Mouse (Mus musculus) lung, adult 2 months (tissue): ENCODE data around the gene 4933414I15Rik. TPM values are rescaled to one million over a fixed set of nuclear protein-coding genes. Genes with fewer than 3 reads are reported as not detected.

ENCODE experiments used
- DNase-seq: peaks from one replicate; pipeline ENCODE4 v3.0.0; 2022
- H3K4me1 ChIP-seq: fragments of 200-500 bp; 2 replicates; pipeline ENCODE4 v1.6.1; 2011; ENCODE audit warnings: low read length; ENCODE audit not compliant: control insufficient read depth, insufficient read depth
- H3K4me3 ChIP-seq: fragments of 200-500 bp; replicated peaks from 2 replicates; pipeline ENCODE3; 2011; ENCODE audit warnings: low read depth, mild to moderate bottlenecking, control low read depth, low read length; ENCODE audit errors: extremely low read depth
- CTCF ChIP-seq: fragments of 200-500 bp; IDR thresholded peaks from 2 replicates; pipeline ENCODE4 v1.5.1; 2011; ENCODE audit warnings: mild to moderate bottlenecking, low read length, control low read depth; ENCODE audit not compliant: insufficient read depth
- POLR2A ChIP-seq: fragments of 200-500 bp; IDR thresholded peaks from 2 replicates; pipeline ENCODE4 v1.6.1; 2011; ENCODE audit warnings: low read depth, mild to moderate bottlenecking, control low read depth, low read length, borderline replicate concordance; ENCODE audit errors: extremely low read depth
- WGBS: fragments of 180-500 bp; shearing (Covaris S2); methylation state at CpG from one replicate; pipeline ENCODE4 v1.1.7; 2018; 5-methylcytosine and 5-hydroxymethylcytosine counted together
- polyA plus RNA-seq: library from polyadenylated mRNA; depleted of rRNA; stranded (reverse); fragments of >200 nt; gene quantifications from 2 replicates; pipeline ENCODE4 v1.2.3, GENCODE M21; 2012; rRNA removed

The 4933414I15Rik gene
- polyA plus RNA-seq, 1 experiment: not detected

GRCm38 (mm10) chr11:50931451-50931866 is 12.1 kb downstream of the 4933414I15Rik start, which contains the start of gene Zfp354b:
Gene Zfp354b, minus strand, starts transcription at chr11:50931633.
- TF ChIP-seq CTCF (no peak), POLR2A (peak; percentile 46; the same call in 1 of the 2 replicates)
- Histone ChIP-seq H3K4me3 (peak within 1 kb of the TSS; percentile 82), H3K4me1 (0 out of 2 replicates have a peak, but pooled peaks cover 3% of the 10 kb centered on the region)
- WGBS: 1% methylated on average over 18 of the region's 18 CpGs
- peak; percentile 72 for DNase-seq

GRCm38 (mm10) chr11:50931021-50931420 is 12.5 kb downstream of the 4933414I15Rik start:
- no peak for TF ChIP-seq POLR2A
- TF ChIP-seq CTCF: no peak
- no peak for DNase-seq
- Histone ChIP-seq H3K4me3 (peak overlapping the region; percentile 82), H3K4me1 (0 out of 2 replicates have a peak, but pooled peaks cover 3% of the 10 kb centered on the region)
- WGBS: 0% methylated on average over 16 of the region's 16 CpGs

GRCm38 (mm10) chr11:50930469-50931014 is 13.0 kb downstream of the 4933414I15Rik start:
- Histone ChIP-seq H3K4me1 (0 out of 2 replicates have a peak, but pooled peaks cover 3% of the 10 kb centered on the region), H3K4me3 (peak overlapping the region; percentile 82)
- peak; percentile 7 for DNase-seq
- TF ChIP-seq CTCF (no peak), POLR2A (no peak)
- 12% methylated on average over 14 of the region's 14 CpGs for WGBS

- WGBS: under 1% methylated on average over 47 of the region's 47 CpGs
- Histone ChIP-seq H3K4me1 (no peaks in the 10 kb centered on the region), H3K4me3 (peak within 1 kb of the TSS; percentile 100)
- TF ChIP-seq CTCF (peak; percentile 70), POLR2A (peak; percentile 42; the same call in 1 of the 2 replicates)
- peak; percentile 84 for DNase-seq
These were observed 27.8 kb downstream of the 4933414I15Rik start, which contains the start of gene Zfp2 for GRCm38 (mm10) chr11:50915671-50916320. Gene Zfp2, minus strand, starts transcription at chr11:50916165.

GRCm38 (mm10) chr11:50914461-50914860 is 29.1 kb downstream of the 4933414I15Rik start:
- Histone ChIP-seq H3K4me3 (no peak overlapping the region), H3K4me1 (no peaks in the 10 kb centered on the region)
- no peak for TF ChIP-seq POLR2A
- TF ChIP-seq CTCF: no peak
- DNase-seq: no peak
- WGBS: 96% methylated on average over 3 of the region's 3 CpGs

- WGBS: 89% methylated on average over 1 of the region's 1 CpGs
- TF ChIP-seq CTCF (no peak), POLR2A (no peak)
- no peak for DNase-seq
- H3K4me1 ChIP-seq: no peaks in the 10 kb centered on the region
- H3K4me3 ChIP-seq: no peak overlapping the region
These were observed 30.3 kb downstream of the 4933414I15Rik start for GRCm38 (mm10) chr11:50913301-50913700.

GRCm38 (mm10) chr11:50908136-50908535 is 35.4 kb downstream of the 4933414I15Rik start:
- TF ChIP-seq CTCF: no peak
- TF ChIP-seq POLR2A: no peak
- H3K4me1 ChIP-seq: no peaks in the 10 kb centered on the region
- no peak overlapping the region for H3K4me3 ChIP-seq
- DNase-seq: no peak
- WGBS: 91% methylated on average over 5 of the region's 5 CpGs

- WGBS: 81% methylated on average over 1 of the region's 1 CpGs
- no peaks in the 10 kb centered on the region for H3K4me1 ChIP-seq
- H3K4me3 ChIP-seq: no peak overlapping the region
- DNase-seq: no peak
- TF ChIP-seq POLR2A (no peak), CTCF (no peak)
These were observed 46.2 kb downstream of the 4933414I15Rik start for GRCm38 (mm10) chr11:50897359-50897758.

- Histone ChIP-seq H3K4me3 (no peak overlapping the region), H3K4me1 (no peaks in the 10 kb centered on the region; the same call in 1 of the 2 replicates)
- DNase-seq: no peak
- WGBS: 45% methylated on average over 2 of the region's 2 CpGs
- TF ChIP-seq CTCF (no peak), POLR2A (no peak)
These were observed 51.1 kb downstream of the 4933414I15Rik start for GRCm38 (mm10) chr11:50892441-50892840.

Other genes with a start within 250 kb of the 4933414I15Rik start
- 1.5 and 2.5 TPM in 2 replicates for gene Zfp354c, start 116.0 kb downstream of the 4933414I15Rik start, polyA plus RNA-seq
- gene Zfp879, start 102.2 kb downstream of the 4933414I15Rik start, polyA plus RNA-seq: 0.26 and 0.32 TPM in 2 replicates
- gene Grm6, start 93.1 kb downstream of the 4933414I15Rik start, polyA plus RNA-seq: 0.09 and 0.17 TPM in 2 replicates
- 0.49 and 0.72 TPM in 2 replicates for gene Zfp454, start 56.1 kb downstream of the 4933414I15Rik start, polyA plus RNA-seq
- 0.74 and 1.4 TPM in 2 replicates for gene Zfp2, start 27.6 kb downstream of the 4933414I15Rik start, polyA plus RNA-seq
- 0.19 and 0.28 TPM in 2 replicates for gene Zfp354b, start 12.1 kb downstream of the 4933414I15Rik start, polyA plus RNA-seq
- gene Prop1, start 10.0 kb upstream of the 4933414I15Rik start, polyA plus RNA-seq: not detected in 2 replicates
- not detected in 2 replicates for gene Olfr1378, start 22.8 kb upstream of the 4933414I15Rik start, polyA plus RNA-seq
- gene Olfr1377, start 38.2 kb upstream of the 4933414I15Rik start, polyA plus RNA-seq: not detected in 2 replicates
- not detected in 2 replicates for gene Olfr51, start 59.8 kb upstream of the 4933414I15Rik start, polyA plus RNA-seq
- gene Olfr54, start 70.5 kb upstream of the 4933414I15Rik start, polyA plus RNA-seq: not detected in 2 replicates
- gene Olfr1375, start 104.3 kb upstream of the 4933414I15Rik start, polyA plus RNA-seq: not detected in 2 replicates
- gene Zfp354a, start 115.5 kb upstream of the 4933414I15Rik start, polyA plus RNA-seq: 1.9 TPM in 2 replicates